Mouse (Mus musculus): ENCODE results near the gene Skap1. TPM values are rescaled to one million over a fixed set of nuclear protein-coding genes. Genes with fewer than 3 reads are reported as not detected.

Skap1 gene
- total and polyA plus RNA-seq, 2 experiments from 2014 or later: 0.11 TPM; not detected in 1

GRCm38 (mm10) chr11:96644969-96645368 lies 180.6 kb downstream of the Skap1 start:
- no peaks in the 10 kb centered on the region for H3K9me3 ChIP-seq (replicated peaks; ENCODE audit: control insufficient read depth, low read length)
- no peaks in the 10 kb centered on the region for H3K27me3 ChIP-seq (ENCODE audit: control insufficient read depth, insufficient read depth, low read length)
- 40% methylated on average over 7 of the region's 7 CpGs for WGBS
- no peak overlapping the region for H3K9ac ChIP-seq (replicated peaks; ENCODE audit: low read depth, low read length)
- no peak overlapping the region for H3K4me2 ChIP-seq (ENCODE audit: low read depth, low read length)
- no peak overlapping the region for H3K4me3 ChIP-seq (ENCODE audit: low read depth, low read length)
- peaks cover 6% of the 10 kb centered on the region for H3K4me1 ChIP-seq (ENCODE audit: control insufficient read depth, insufficient read depth)
- TF ChIP-seq EP300 (IDR thresholded peaks at IDR 0.05; ENCODE audit: low read depth) (no peak), CTCF (IDR thresholded peaks at IDR 0.05; ENCODE audit: low read depth) (no peak)
- ATAC-seq (ENCODE audit: insufficient read depth, low read depth) (no peak), DNase-seq (ENCODE audit: low spot score) (no peak)
- H3K36me3 ChIP-seq (replicated peaks; ENCODE audit: control insufficient read depth, insufficient read depth, low read length): no peaks in the 10 kb centered on the region
- H3K27ac ChIP-seq (ENCODE audit: low read depth): peak overlapping the region; percentile 55

GRCm38 (mm10) chr11:96645538-96646037 lies 181.2 kb downstream of the Skap1 start:
- Histone ChIP-seq H3K9me3 (replicated peaks; ENCODE audit: control insufficient read depth, low read length) (no peaks in the 10 kb centered on the region), H3K4me2 (ENCODE audit: low read depth, low read length) (no peak overlapping the region), H3K9ac (replicated peaks; ENCODE audit: low read depth, low read length) (no peak overlapping the region), H3K27me3 (ENCODE audit: control insufficient read depth, insufficient read depth, low read length) (no peaks in the 10 kb centered on the region), H3K27ac (ENCODE audit: low read depth) (peak overlapping the region; percentile 44; the same call in 1 of the 2 replicates), H3K4me3 (ENCODE audit: low read depth, low read length) (no peak overlapping the region), H3K4me1 (ENCODE audit: control insufficient read depth, insufficient read depth) (peaks cover 6% of the 10 kb centered on the region), H3K36me3 (replicated peaks; ENCODE audit: control insufficient read depth, insufficient read depth, low read length) (no peaks in the 10 kb centered on the region)
- 41% methylated on average over 10 of the region's 10 CpGs for WGBS
- ATAC-seq (ENCODE audit: insufficient read depth, low read depth) (peak; percentile 47; the same call in 1 of the 2 replicates), DNase-seq (ENCODE audit: low spot score) (no peak)
- peak; percentile 43; the same call in 1 of the 2 replicates for TF ChIP-seq EP300 (IDR thresholded peaks at IDR 0.05; ENCODE audit: low read depth)
- no peak for TF ChIP-seq CTCF (IDR thresholded peaks at IDR 0.05; ENCODE audit: low read depth)

- TF ChIP-seq CTCF (IDR thresholded peaks at IDR 0.05; ENCODE audit: low read depth) (no peak), EP300 (IDR thresholded peaks at IDR 0.05; ENCODE audit: low read depth) (no peak)
- Histone ChIP-seq H3K36me3 (replicated peaks; ENCODE audit: control insufficient read depth, insufficient read depth, low read length) (no peaks in the 10 kb centered on the region), H3K4me3 (ENCODE audit: low read depth, low read length) (no peak overlapping the region), H3K9ac (replicated peaks; ENCODE audit: low read depth, low read length) (no peak overlapping the region), H3K27me3 (ENCODE audit: control insufficient read depth, insufficient read depth, low read length) (no peaks in the 10 kb centered on the region), H3K4me2 (ENCODE audit: low read depth, low read length) (no peak overlapping the region), H3K9me3 (replicated peaks; ENCODE audit: control insufficient read depth, low read length) (no peaks in the 10 kb centered on the region), H3K4me1 (ENCODE audit: control insufficient read depth, insufficient read depth) (no peaks in the 10 kb centered on the region), H3K27ac (ENCODE audit: low read depth) (no peak overlapping the region)
- no peak for DNase-seq (ENCODE audit: low spot score)
- no peak for ATAC-seq (ENCODE audit: insufficient read depth, low read depth)
- WGBS: 80% methylated on average over 9 of the region's 9 CpGs
These were observed 187.5 kb downstream of the Skap1 start for GRCm38 (mm10) chr11:96651848-96652247.

GRCm38 (mm10) chr11:96653867-96654266 lies 189.5 kb downstream of the Skap1 start:
- TF ChIP-seq CTCF (IDR thresholded peaks at IDR 0.05; ENCODE audit: low read depth) (no peak), EP300 (IDR thresholded peaks at IDR 0.05; ENCODE audit: low read depth) (no peak)
- H3K27me3 ChIP-seq (ENCODE audit: control insufficient read depth, insufficient read depth, low read length): no peaks in the 10 kb centered on the region

GRCm38 (mm10) chr11:96658420-96658819 lies 194.0 kb downstream of the Skap1 start:
- Histone ChIP-seq H3K4me3 (ENCODE audit: low read depth, low read length) (no peak overlapping the region), H3K9me3 (replicated peaks; ENCODE audit: control insufficient read depth, low read length) (no peaks in the 10 kb centered on the region), H3K27ac (ENCODE audit: low read depth) (no peak overlapping the region), H3K4me2 (ENCODE audit: low read depth, low read length) (no peak overlapping the region), H3K9ac (replicated peaks; ENCODE audit: low read depth, low read length) (no peak overlapping the region), H3K27me3 (ENCODE audit: control insufficient read depth, insufficient read depth, low read length) (no peaks in the 10 kb centered on the region), H3K36me3 (replicated peaks; ENCODE audit: control insufficient read depth, insufficient read depth, low read length) (no peaks in the 10 kb centered on the region), H3K4me1 (ENCODE audit: control insufficient read depth, insufficient read depth) (no peaks in the 10 kb centered on the region)
- 78% methylated on average over 1 of the region's 1 CpGs for WGBS
- DNase-seq (ENCODE audit: low spot score): no peak
- no peak for ATAC-seq (ENCODE audit: insufficient read depth, low read depth)
- no peak for TF ChIP-seq CTCF (IDR thresholded peaks at IDR 0.05; ENCODE audit: low read depth)
- no peak for TF ChIP-seq EP300 (IDR thresholded peaks at IDR 0.05; ENCODE audit: low read depth)

More at GRCm38 (mm10) chr11:96653867-96654266, 189.5 kb downstream of the Skap1 start:
- no peak overlapping the region for H3K9ac ChIP-seq (replicated peaks; ENCODE audit: low read depth, low read length)
- H3K4me2 ChIP-seq (ENCODE audit: low read depth, low read length): no peak overlapping the region
- no peaks in the 10 kb centered on the region for H3K9me3 ChIP-seq (replicated peaks; ENCODE audit: control insufficient read depth, low read length)
- H3K4me1 ChIP-seq (ENCODE audit: control insufficient read depth, insufficient read depth): no peaks in the 10 kb centered on the region
- DNase-seq (ENCODE audit: low spot score) (no peak), ATAC-seq (ENCODE audit: insufficient read depth, low read depth) (no peak)
- no peaks in the 10 kb centered on the region for H3K36me3 ChIP-seq (replicated peaks; ENCODE audit: control insufficient read depth, insufficient read depth, low read length)
- H3K4me3 ChIP-seq (ENCODE audit: low read depth, low read length): no peak overlapping the region
- no peak overlapping the region for H3K27ac ChIP-seq (ENCODE audit: low read depth)
- WGBS: 71% methylated on average over 8 of the region's 8 CpGs

- Histone ChIP-seq H3K27ac (ENCODE audit: low read depth) (no peak overlapping the region), H3K4me1 (ENCODE audit: control insufficient read depth, insufficient read depth) (no peaks in the 10 kb centered on the region), H3K4me3 (ENCODE audit: low read depth, low read length) (no peak overlapping the region), H3K36me3 (replicated peaks; ENCODE audit: control insufficient read depth, insufficient read depth, low read length) (no peaks in the 10 kb centered on the region), H3K4me2 (ENCODE audit: low read depth, low read length) (no peak overlapping the region), H3K9me3 (replicated peaks; ENCODE audit: control insufficient read depth, low read length) (no peaks in the 10 kb centered on the region), H3K9ac (replicated peaks; ENCODE audit: low read depth, low read length) (no peak overlapping the region), H3K27me3 (ENCODE audit: control insufficient read depth, insufficient read depth, low read length) (0 out of 2 replicates have a peak, but pooled peaks cover 5% of the 10 kb centered on the region)
- DNase-seq (ENCODE audit: low spot score): no peak
- TF ChIP-seq CTCF (IDR thresholded peaks at IDR 0.05; ENCODE audit: low read depth) (no peak), EP300 (IDR thresholded peaks at IDR 0.05; ENCODE audit: low read depth) (no peak)
- WGBS: 70% methylated on average over 3 of the region's 3 CpGs
- no peak for ATAC-seq (ENCODE audit: insufficient read depth, low read depth)
These were observed 202.5 kb downstream of the Skap1 start for GRCm38 (mm10) chr11:96666924-96667323.

All from heart, postnatal 0 days (tissue).